Mouse (Mus musculus): ENCODE results near the gene Ddx52. TPM values are rescaled to one million over a fixed set of nuclear protein-coding genes. Genes with fewer than 3 reads are reported as not detected.

Ddx52 gene
- polyA plus RNA-seq, 1 experiment, result 0.05 TPM

DNA sequence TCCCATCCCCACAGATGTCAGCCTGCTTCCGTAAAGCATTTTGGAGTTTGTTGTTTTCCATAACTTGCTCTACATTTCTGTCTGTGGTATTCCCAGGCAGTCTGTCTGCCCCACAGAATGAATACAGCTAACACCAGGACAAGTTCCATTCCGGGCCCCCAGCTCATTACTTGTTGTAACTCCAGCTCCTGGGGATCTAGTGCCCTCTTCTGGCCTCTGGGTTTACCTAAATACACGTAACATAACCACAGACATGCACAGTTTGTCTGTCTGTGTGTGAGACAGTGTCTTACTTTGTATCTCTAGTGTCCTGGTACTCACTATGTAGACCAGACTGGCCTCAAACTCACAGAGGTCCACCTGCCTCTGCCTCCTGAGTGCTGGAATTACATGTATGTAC, 59.4 kb downstream of the Ddx52 start:
- H3K4me3 ChIP-seq (replicated peaks), result no peak overlapping the region
- TF ChIP-seq GATA1 (IDR thresholded peaks at IDR 0.05; ENCODE audit: low read length), result no peak
- TF ChIP-seq TAL1 (IDR thresholded peaks at IDR 0.05; ENCODE audit: low read length), result no peak
- H3K27me3 ChIP-seq (ENCODE audit: control insufficient read depth), result no peaks in the 10 kb centered on the region
- H3K4me1 ChIP-seq (ENCODE audit: control insufficient read depth), result no peaks in the 10 kb centered on the region
- H3K36me3 ChIP-seq (ENCODE audit: control insufficient read depth), result peaks cover 93% of the 10 kb centered on the region
- H3K9me3 ChIP-seq (ENCODE audit: control insufficient read depth, low read length), result no peaks in the 10 kb centered on the region

DNA sequence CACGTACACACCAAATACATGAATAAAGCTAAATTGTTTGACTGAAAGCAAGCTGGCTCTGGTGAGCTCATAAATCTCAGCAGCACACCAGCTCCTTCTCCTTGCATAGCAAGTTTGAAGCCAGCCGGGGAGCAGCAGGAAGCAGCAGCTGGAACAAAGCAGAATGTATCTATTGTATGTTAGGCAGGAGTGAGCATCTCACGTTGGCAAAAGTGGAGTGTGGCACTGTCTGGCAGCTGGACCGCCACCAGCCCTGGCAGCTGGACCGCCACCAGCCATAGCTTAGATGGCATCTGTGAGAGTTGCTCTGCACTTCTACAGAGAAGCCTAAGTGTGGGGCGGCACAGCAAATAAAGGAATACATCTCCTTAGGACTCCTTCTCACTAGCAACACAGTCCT, 62.1 kb downstream of the Ddx52 start:
- H3K9me3 ChIP-seq (ENCODE audit: control insufficient read depth, low read length), result no peaks in the 10 kb centered on the region
- no peaks in the 10 kb centered on the region for H3K4me1 ChIP-seq (ENCODE audit: control insufficient read depth)
- H3K4me3 ChIP-seq (replicated peaks), result no peak overlapping the region
- H3K36me3 ChIP-seq (ENCODE audit: control insufficient read depth), result peaks cover 87% of the 10 kb centered on the region
- TF ChIP-seq TAL1 (IDR thresholded peaks at IDR 0.05; ENCODE audit: low read length) (no peak), GATA1 (IDR thresholded peaks at IDR 0.05; ENCODE audit: low read length) (no peak)
- H3K27me3 ChIP-seq (ENCODE audit: control insufficient read depth), result no peaks in the 10 kb centered on the region

DNA sequence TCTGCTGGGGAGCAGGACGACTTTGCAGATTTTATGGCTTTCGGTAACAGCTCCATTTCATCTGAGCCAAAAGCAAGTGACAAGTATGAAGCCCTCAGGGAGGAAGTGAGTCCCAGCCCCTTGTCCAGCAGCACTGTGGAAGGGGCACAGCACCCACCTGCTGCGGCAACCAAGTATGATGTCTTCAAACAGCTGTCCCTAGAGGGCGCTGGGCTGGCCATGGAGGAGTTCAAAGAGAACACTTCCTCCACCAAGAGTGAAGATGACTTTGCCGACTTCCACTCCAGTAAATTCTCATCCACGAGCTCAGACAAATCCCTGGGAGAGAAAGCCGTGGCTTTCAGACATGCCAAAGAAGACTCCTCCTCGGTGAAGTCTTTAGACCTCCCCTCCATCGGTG, 67.1 kb downstream of the Ddx52 start:
- no peak overlapping the region for H3K4me3 ChIP-seq (replicated peaks)
- H3K27me3 ChIP-seq (ENCODE audit: control insufficient read depth), result no peaks in the 10 kb centered on the region
- no peaks in the 10 kb centered on the region for H3K9me3 ChIP-seq (ENCODE audit: control insufficient read depth, low read length)
- peaks cover 85% of the 10 kb centered on the region for H3K36me3 ChIP-seq (ENCODE audit: control insufficient read depth)
- TF ChIP-seq GATA1 (IDR thresholded peaks at IDR 0.05; ENCODE audit: low read length) (no peak), TAL1 (IDR thresholded peaks at IDR 0.05; ENCODE audit: low read length) (no peak)
- H3K4me1 ChIP-seq (ENCODE audit: control insufficient read depth), result no peaks in the 10 kb centered on the region

DNA sequence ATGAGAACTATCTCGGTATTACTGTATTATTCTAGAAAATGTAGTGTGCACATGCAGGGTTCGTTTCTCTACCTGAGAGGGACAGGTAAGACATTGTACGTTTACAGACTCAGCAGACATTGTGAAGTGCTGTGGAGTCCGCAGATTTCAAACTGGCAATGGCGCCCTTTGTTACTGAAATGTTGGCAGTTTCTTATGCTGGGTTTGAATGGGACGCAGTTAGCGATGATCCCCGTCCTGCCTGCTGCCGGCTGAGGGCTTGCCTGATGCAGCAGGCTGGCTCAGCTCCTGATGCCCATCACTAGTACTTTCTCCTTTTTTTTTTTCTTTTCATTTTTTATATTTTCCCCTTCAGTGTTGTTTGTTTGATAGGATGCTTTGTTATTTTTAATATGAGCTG, 68.5 kb downstream of the Ddx52 start:
- no peak for TF ChIP-seq GATA1 (IDR thresholded peaks at IDR 0.05; ENCODE audit: low read length)
- no peak for TF ChIP-seq TAL1 (IDR thresholded peaks at IDR 0.05; ENCODE audit: low read length)
- peaks cover 82% of the 10 kb centered on the region for H3K36me3 ChIP-seq (ENCODE audit: control insufficient read depth)
- no peaks in the 10 kb centered on the region for H3K4me1 ChIP-seq (ENCODE audit: control insufficient read depth)
- H3K9me3 ChIP-seq (ENCODE audit: control insufficient read depth, low read length), result no peaks in the 10 kb centered on the region
- no peaks in the 10 kb centered on the region for H3K27me3 ChIP-seq (ENCODE audit: control insufficient read depth)
- no peak overlapping the region for H3K4me3 ChIP-seq (replicated peaks)

DNA sequence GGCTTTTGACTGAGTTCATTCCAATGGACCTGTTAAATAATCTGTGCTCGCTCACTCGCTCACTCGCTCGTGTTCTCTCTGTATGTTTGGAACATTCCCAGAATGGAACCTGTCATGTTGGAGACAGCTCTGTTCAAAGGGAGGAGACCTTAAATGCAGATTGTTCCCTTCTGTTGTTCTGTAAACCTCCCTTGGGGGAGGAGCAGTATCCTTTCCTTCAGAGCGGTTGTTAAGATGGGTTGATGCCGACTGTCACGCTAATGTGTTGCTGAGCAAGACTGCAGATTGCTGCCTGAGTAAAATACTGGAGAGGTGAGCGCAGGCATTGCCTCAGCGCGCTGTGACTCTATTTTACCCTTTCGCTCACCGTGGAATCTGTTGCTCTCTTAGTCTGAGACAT, 69.2 kb downstream of the Ddx52 start:
- Histone ChIP-seq H3K9me3 (ENCODE audit: control insufficient read depth, low read length) (no peaks in the 10 kb centered on the region), H3K4me3 (replicated peaks) (no peak overlapping the region), H3K27me3 (ENCODE audit: control insufficient read depth) (no peaks in the 10 kb centered on the region), H3K36me3 (ENCODE audit: control insufficient read depth) (peaks cover 76% of the 10 kb centered on the region), H3K4me1 (ENCODE audit: control insufficient read depth) (no peaks in the 10 kb centered on the region)
- TF ChIP-seq TAL1 (IDR thresholded peaks at IDR 0.05; ENCODE audit: low read length) (no peak), GATA1 (IDR thresholded peaks at IDR 0.05; ENCODE audit: low read length) (no peak)

DNA sequence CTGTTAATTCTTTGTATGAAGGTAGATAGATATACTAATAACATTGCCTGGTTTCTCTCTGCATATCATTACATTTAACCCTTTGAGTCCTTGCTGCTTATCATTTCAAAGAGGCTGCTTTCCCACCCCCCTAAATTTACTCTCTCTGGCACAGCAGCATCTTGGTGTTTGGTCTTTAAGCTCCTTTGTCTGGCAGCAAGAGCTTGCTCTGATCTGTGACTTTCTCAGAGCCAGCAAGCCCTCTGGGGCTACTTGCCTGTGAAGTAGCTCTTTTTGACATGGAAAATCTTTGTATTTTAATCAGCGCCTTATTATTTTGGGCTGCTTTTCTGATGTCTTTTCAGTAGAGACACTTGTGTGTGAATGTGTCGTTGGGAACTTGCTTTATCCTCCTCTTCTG, 69.7 kb downstream of the Ddx52 start:
- Histone ChIP-seq H3K27me3 (ENCODE audit: control insufficient read depth) (no peaks in the 10 kb centered on the region), H3K9me3 (ENCODE audit: control insufficient read depth, low read length) (no peaks in the 10 kb centered on the region), H3K4me3 (replicated peaks) (no peak overlapping the region), H3K36me3 (ENCODE audit: control insufficient read depth) (peaks cover 71% of the 10 kb centered on the region), H3K4me1 (ENCODE audit: control insufficient read depth) (no peaks in the 10 kb centered on the region)
- TF ChIP-seq GATA1 (IDR thresholded peaks at IDR 0.05; ENCODE audit: low read length) (no peak), TAL1 (IDR thresholded peaks at IDR 0.05; ENCODE audit: low read length) (no peak)

Other genes with a start within 250 kb of the Ddx52 start
- not detected in 2 replicates for gene Wfdc17, start 238.1 kb upstream of the Ddx52 start, polyA plus RNA-seq (2012)
- not detected in 2 replicates for gene Wfdc18, start 233.0 kb upstream of the Ddx52 start, polyA plus RNA-seq (2012)
- gene Wfdc21, start 195.1 kb upstream of the Ddx52 start, polyA plus RNA-seq (2012), result not detected in 2 replicates
- gene Heatr6, start 188.4 kb upstream of the Ddx52 start, polyA plus RNA-seq (2012), result 0.14 and 0.15 TPM in 2 replicates
- 0.03 TPM in 1 of 2 replicates, not detected in the other for gene Hnf1b, start 92.0 kb upstream of the Ddx52 start, polyA plus RNA-seq (2012)
- gene Synrg, start 22.4 kb downstream of the Ddx52 start, polyA plus RNA-seq (2012), result 0.24 and 0.28 TPM in 2 replicates
- gene Dusp14, start 127.2 kb downstream of the Ddx52 start, polyA plus RNA-seq (2012), result not detected in 2 replicates
- 0.05 and 0.15 TPM in 2 replicates for gene Tada2a, start 187.5 kb downstream of the Ddx52 start, polyA plus RNA-seq (2012)
- 0.29 and 0.41 TPM in 2 replicates for gene Acaca, start 187.6 kb downstream of the Ddx52 start, polyA plus RNA-seq (2012)
- not detected in 2 replicates for gene Gm11437, start 225.4 kb downstream of the Ddx52 start, polyA plus RNA-seq (2012)